Mouse (Mus musculus) olfactory bulb, adult 2 months (tissue): ENCODE results near the gene Gm20604. TPM values are rescaled to one million over a fixed set of nuclear protein-coding genes. Genes with fewer than 3 reads are reported as not detected.
A peak's percentile ranks its signal among the peaks of the same experiment; 100 is the strongest.

Experiments
- H3K27ac ChIP-seq: fragments of 200-500 bp; 2 replicates; pipeline ENCODE4 v1.5.1; 2012; ENCODE audit warnings: low read depth, low read length; ENCODE audit not compliant: insufficient read depth
- H3K4me1 ChIP-seq: fragments of 200-500 bp; 2 replicates; pipeline ENCODE4 v1.6.1; 2012; ENCODE audit warnings: low read length; ENCODE audit not compliant: control insufficient read depth, insufficient read depth
- H3K4me3 ChIP-seq: fragments of 200-500 bp; 2 replicates; pipeline ENCODE4 v1.5.1; 2012; ENCODE audit warnings: mild to moderate bottlenecking, low read depth, low read length, moderate library complexity; ENCODE audit not compliant: insufficient read depth
- CTCF ChIP-seq: fragments of 200-500 bp; IDR thresholded peaks from 2 replicates; pipeline ENCODE4 v1.5.1; 2012; ENCODE audit warnings: low read depth, mild to moderate bottlenecking, low read length, moderate library complexity; ENCODE audit not compliant: insufficient read depth
- POLR2A ChIP-seq: fragments of 200-500 bp; IDR thresholded peaks from 2 replicates; pipeline ENCODE4 v1.6.1; 2012; ENCODE audit warnings: mild to moderate bottlenecking, low read depth, low read length, moderate library complexity; ENCODE audit not compliant: insufficient read depth
- WGBS: fragments of 180-500 bp; shearing (Covaris S2); methylation state at CpG from one replicate; pipeline ENCODE4 v1.1.7; 2018; 5-methylcytosine and 5-hydroxymethylcytosine counted together
- polyA plus RNA-seq: library from polyadenylated mRNA; stranded (reverse); fragments of >200 nt; gene quantifications from 2 replicates; pipeline ENCODE4 v1.2.4, GENCODE M21; 2012; ENCODE audit warnings: low replicate concordance; ENCODE audit not compliant: missing spikeins, insufficient read depth, insufficient read length

The Gm20604 gene
- polyA plus RNA-seq, 1 experiment: not detected

GRCm38 (mm10) chr12:102713153-102713865 lies 45.2 kb downstream of the Gm20604 start:
- no peak for TF ChIP-seq CTCF
- TF ChIP-seq POLR2A: no peak
- Histone ChIP-seq H3K27ac (no peak overlapping the region), H3K4me1 (peaks cover 2% of the 10 kb centered on the region; the same call in 1 of the 2 replicates), H3K4me3 (no peak overlapping the region)
- 84% methylated on average over 20 of the region's 20 CpGs for WGBS

- TF ChIP-seq CTCF (no peak), POLR2A (no peak)
- H3K27ac ChIP-seq: no peak overlapping the region
- WGBS: 76% methylated on average over 4 of the region's 4 CpGs
- H3K4me1 ChIP-seq: peaks cover 10% of the 10 kb centered on the region
- no peak overlapping the region for H3K4me3 ChIP-seq
Measured at GRCm38 (mm10) chr12:102710851-102711375, 47.6 kb downstream of the Gm20604 start.

- WGBS: 89% methylated on average over 5 of the region's 5 CpGs
- TF ChIP-seq POLR2A (no peak), CTCF (no peak)
- no peak overlapping the region for H3K4me3 ChIP-seq
Measured at GRCm38 (mm10) chr12:102709896-102710295, 48.6 kb downstream of the Gm20604 start.

GRCm38 (mm10) chr12:102708220-102708619 lies 50.3 kb downstream of the Gm20604 start:
- peaks cover 20% of the 10 kb centered on the region for H3K4me1 ChIP-seq
- no peak overlapping the region for H3K4me3 ChIP-seq
- WGBS: 87% methylated on average over 11 of the region's 11 CpGs
- H3K27ac ChIP-seq: no peak overlapping the region
- TF ChIP-seq POLR2A: no peak

More at GRCm38 (mm10) chr12:102709896-102710295, 48.6 kb downstream of the Gm20604 start:
- Histone ChIP-seq H3K4me1 (peaks cover 17% of the 10 kb centered on the region), H3K27ac (no peak overlapping the region)

- peaks cover 28% of the 10 kb centered on the region for H3K4me1 ChIP-seq
- TF ChIP-seq POLR2A: no peak
- TF ChIP-seq CTCF: no peak
- no peak overlapping the region for H3K4me3 ChIP-seq
- 93% methylated on average over 10 of the region's 10 CpGs for WGBS
- H3K27ac ChIP-seq: no peak overlapping the region; the same call in 1 of the 2 replicates
Measured at GRCm38 (mm10) chr12:102706833-102707463, 51.5 kb downstream of the Gm20604 start.

- peaks cover 30% of the 10 kb centered on the region for H3K4me1 ChIP-seq
- no peak overlapping the region for H3K4me3 ChIP-seq
- TF ChIP-seq CTCF (no peak), POLR2A (no peak)
- peak overlapping the region; percentile 94; the same call in 1 of the 2 replicates for H3K27ac ChIP-seq
- WGBS: 53% methylated on average over 6 of the region's 6 CpGs
Measured at GRCm38 (mm10) chr12:102705906-102706640, 52.4 kb downstream of the Gm20604 start.

- TF ChIP-seq POLR2A (peak; percentile 38; the same call in 1 of the 2 replicates), CTCF (peak; percentile 98)
- peaks cover 37% of the 10 kb centered on the region for H3K4me1 ChIP-seq
- 2% methylated on average over 45 of the region's 45 CpGs for WGBS
- peak overlapping the region; percentile 100 for H3K4me3 ChIP-seq
- peak overlapping the region; percentile 94 for H3K27ac ChIP-seq
Measured at GRCm38 (mm10) chr12:102705216-102705871, 53.1 kb downstream of the Gm20604 start.

- peak; percentile 69 for TF ChIP-seq POLR2A
- no peak for TF ChIP-seq CTCF
- H3K27ac ChIP-seq: peak within 1 kb of the TSS; percentile 94
- peaks cover 39% of the 10 kb centered on the region for H3K4me1 ChIP-seq
- peak within 1 kb of the TSS; percentile 100 for H3K4me3 ChIP-seq
- WGBS: 1% methylated on average over 100 of the region's 105 CpGs
Measured at GRCm38 (mm10) chr12:102704457-102705198, 53.8 kb downstream of the Gm20604 start, which contains the start of gene Itpk1. TSS of gene Itpk1 (minus strand) at chr12:102704930.
